ENCODE assay signal across 23 mouse cellular contexts in genomic region chr1:43491506-43492269, GRCm38 (mm10). TPM values are rescaled to one million over a fixed set of nuclear protein-coding genes. Genes with fewer than 3 reads are reported as not detected.
DNase-seq lines count a peak whose midpoint lies in the region; ATAC-seq and TF ChIP-seq lines count a peak whose summit lies in the region.
"Had no signal": no experiment of that assay in that cellular context is flagged by ENCODE, and none has a peak within 500 bp of the region (broad histone marks: within the 10 kb centered on the region; RNA-seq: fewer than 3 reads in every experiment).

No protein-coding gene starts in this region.

- H3K4me3 ChIP-seq in kidney, adult 2 months (ENCODE audit: insufficient read depth, low read depth, low read length), result no peak overlapping the region
- peak overlapping the region; percentile 9 for H3K4me3 ChIP-seq in megakaryocyte, embryonic 14.5 days (replicated peaks)
- no peak overlapping the region for H3K4me3 ChIP-seq in myocyte
- H3K4me3 ChIP-seq in hindbrain, embryonic 13.5 days, result no peak overlapping the region
- H3K4me3 ChIP-seq: embryonic facial prominence, embryonic 12.5 days; forebrain, embryonic 13.5 days; left cerebral cortex, adult 2 months; liver, embryonic 13.5 days; midbrain, embryonic 13.5 days; neural tube, embryonic 12.5 days had no signal

- H3K36me3 ChIP-seq in kidney, adult 2 months (ENCODE audit: control insufficient read depth, insufficient read depth, low read length), result no peaks in the 10 kb centered on the region
- H3K36me3 ChIP-seq in megakaryocyte, embryonic 14.5 days (replicated peaks; ENCODE audit: low read length), result peaks cover 78% of the 10 kb centered on the region
- H3K36me3 ChIP-seq in myocyte (ENCODE audit: control insufficient read depth, insufficient read depth), result no peaks in the 10 kb centered on the region
- no peaks in the 10 kb centered on the region for H3K36me3 ChIP-seq in hindbrain, embryonic 13.5 days
- H3K36me3 ChIP-seq: embryonic facial prominence, embryonic 12.5 days; liver, embryonic 13.5 days; neural tube, embryonic 12.5 days had no signal

- no peak for ATAC-seq in megakaryocyte, adult 5-6 weeks (ENCODE audit: poor library complexity, severe bottlenecking)
- ATAC-seq in hindbrain, embryonic 13.5 days (ENCODE audit: low FRiP score), result no peak
- ATAC-seq: forebrain, embryonic 13.5 days; midbrain, embryonic 13.5 days; Patski had no signal

- no peak overlapping the region for H3K9ac ChIP-seq in hindbrain, embryonic 13.5 days
- H3K9ac ChIP-seq: embryonic facial prominence, embryonic 12.5 days; forebrain, embryonic 13.5 days; hindbrain, embryonic 14.5 days; liver, embryonic 13.5 days; midbrain, embryonic 13.5 days; neural tube, embryonic 12.5 days had no signal

- TF ChIP-seq POLR2A in kidney, adult 2 months (IDR thresholded peaks at IDR 0.05; ENCODE audit: low read depth, low read length), result no peak
- no peak for TF ChIP-seq POLR2A in myocyte (IDR thresholded peaks at IDR 0.05; ENCODE audit: insufficient read length, low read depth)

- no peak overlapping the region for H3K4me2 ChIP-seq in myocyte (ENCODE audit: low read depth)
- H3K4me2 ChIP-seq in hindbrain, embryonic 13.5 days, result no peak overlapping the region
- H3K4me2 ChIP-seq: embryonic facial prominence, embryonic 12.5 days; forebrain, embryonic 13.5 days; hindbrain, embryonic 14.5 days; liver, embryonic 13.5 days; midbrain, embryonic 13.5 days; neural tube, embryonic 12.5 days had no signal

- no peaks in the 10 kb centered on the region for H3K27me3 ChIP-seq in kidney, adult 2 months (replicated peaks; ENCODE audit: control insufficient read depth, insufficient read depth, low read length)
- no peaks in the 10 kb centered on the region for H3K27me3 ChIP-seq in megakaryocyte, embryonic 14.5 days (replicated peaks)
- no peaks in the 10 kb centered on the region for H3K27me3 ChIP-seq in myocyte (ENCODE audit: control insufficient read depth, insufficient read depth, insufficient read length)
- H3K27me3 ChIP-seq in hindbrain, embryonic 13.5 days, result no peaks in the 10 kb centered on the region
- H3K27me3 ChIP-seq: embryonic facial prominence, embryonic 12.5 days; forebrain, embryonic 13.5 days; liver, embryonic 13.5 days; midbrain, embryonic 13.5 days; neural tube, embryonic 12.5 days; Patski had no signal

- WGBS in kidney, adult 2 months, result 71% methylated on average over 8 of the region's 8 CpGs
- WGBS in hindbrain, embryonic 13.5 days, result 96% methylated on average over 8 of the region's 8 CpGs

- H3ac ChIP-seq in myocyte (ENCODE audit: control insufficient read depth, insufficient read length), result no peak overlapping the region

- peak; percentile 30 to 43 for DNase-seq in cerebellum, adult 18-20 months
- no peak for DNase-seq in cerebellum, postnatal 36 days
- DNase-seq in kidney, adult 2 months, result peak; percentile 78
- DNase-seq in kidney, postnatal 14 days, result no peak
- DNase-seq: gastrocnemius, postnatal 36 days; layer of hippocampus, adult 9-11 months; liver, embryonic 13.5 days; lung, adult 2 months; lung, postnatal 14 days; retina, postnatal 1 day; right cerebral cortex, postnatal 25 days; spleen, adult 18-20 months had no signal

- peaks cover 67% of the 10 kb centered on the region for H3K79me2 ChIP-seq in myocyte (ENCODE audit: control insufficient read depth, insufficient read depth)

- no peak overlapping the region; the same call in 1 of the 2 replicates for H3K27ac ChIP-seq in kidney, adult 2 months (ENCODE audit: insufficient read depth, low read depth, low read length)
- no peak overlapping the region for H3K27ac ChIP-seq in hindbrain, embryonic 13.5 days
- H3K27ac ChIP-seq: embryonic facial prominence, embryonic 12.5 days; forebrain, embryonic 13.5 days; hindbrain, embryonic 14.5 days; left cerebral cortex, adult 2 months; liver, embryonic 13.5 days; midbrain, embryonic 13.5 days; neural tube, embryonic 12.5 days had no signal

- H3K4me1 ChIP-seq in kidney, adult 2 months (ENCODE audit: control insufficient read depth, insufficient read depth, low read length), result peaks cover 6% of the 10 kb centered on the region; the same call in 1 of the 2 replicates
- peaks cover 98% of the 10 kb centered on the region for H3K4me1 ChIP-seq in megakaryocyte, embryonic 14.5 days
- H3K4me1 ChIP-seq in hindbrain, embryonic 13.5 days (replicated peaks), result peaks cover 19% of the 10 kb centered on the region

- H3K9me3 ChIP-seq in megakaryocyte, embryonic 14.5 days, result no peaks in the 10 kb centered on the region
- H3K9me3 ChIP-seq in hindbrain, embryonic 13.5 days, result no peaks in the 10 kb centered on the region
- H3K9me3 ChIP-seq: embryonic facial prominence, embryonic 12.5 days; forebrain, embryonic 13.5 days; liver, embryonic 13.5 days; midbrain, embryonic 13.5 days; neural tube, embryonic 12.5 days had no signal

- TF ChIP-seq CTCF in kidney, adult 2 months (conservative IDR thresholded peaks at IDR 0.05; ENCODE audit: insufficient read depth, insufficient read length, low read depth, low read length), result no peak

TF ChIP-seq in myocyte, 11 proteins besides CTCF, POLR2A, EP300 and RAD21:
- TF ChIP-seq CEBPB (IDR thresholded peaks at IDR 0.05; ENCODE audit: insufficient read depth, poor library complexity, severe bottlenecking) (no peak), E2F4 (IDR thresholded peaks at IDR 0.05; ENCODE audit: insufficient read depth) (no peak), POLR2AphosphoS2 (IDR thresholded peaks at IDR 0.05; ENCODE audit: insufficient read length, low read depth) (no peak), TCF3 (IDR thresholded peaks at IDR 0.05; ENCODE audit: insufficient read length, low read depth) (no peak), USF1 (IDR thresholded peaks at IDR 0.05; ENCODE audit: low read depth) (no peak), MYOG (IDR thresholded peaks at IDR 0.05; ENCODE audit: control insufficient read depth in 1 of 3, insufficient read depth in 1 of 3, insufficient read length in 2 of 3, low read depth in 2 of 3) (peak in 1 of 3 experiments; percentile 55), TCF12 (IDR thresholded peaks at IDR 0.05; ENCODE audit: insufficient read depth, poor library complexity, severe bottlenecking) (no peak), SRF (IDR thresholded peaks at IDR 0.05; ENCODE audit: control insufficient read depth, insufficient read length, low read depth) (no peak), MAX (IDR thresholded peaks at IDR 0.05; ENCODE audit: low read depth) (no peak), MYOD1 (IDR thresholded peaks at IDR 0.05; ENCODE audit: control insufficient read depth in 1 of 3, insufficient read length in 2 of 3, low read depth in 2 of 3) (peak in 2 of 3 experiments; percentile 12 to 50), REST (IDR thresholded peaks at IDR 0.05; ENCODE audit: insufficient read depth, insufficient read length) (no peak)
TF ChIP-seq in myocyte: peak in this region for 2.

RNA-seq across cellular contexts. Expression of gene Nck2, which starts 47.3 kb away (rescaled TPM):
- polyA plus RNA-seq in kidney, adult 2 months (2012; rRNA removed), result 19.1 and 23.7 TPM in 2 replicates
- polyA plus RNA-seq in megakaryocyte, embryonic 14.5 days (2012; ENCODE audit: insufficient read depth, low replicate concordance), result 106 and 185 TPM in 2 replicates
- 2.9 and 3.0 TPM in 2 replicates for total RNA-seq in megakaryocyte, adult 5-6 weeks (2015)
- total RNA-seq in megakaryocyte, adult 5-6 weeks (2017), result 4.5 and 5.4 TPM in 2 replicates
- 18.4 TPM for polyA plus RNA-seq in myocyte (2012; fragmentation: generic; extraction: Trizol)
- 37.1 and 42.7 TPM in 2 replicates for polyA plus RNA-seq in hindbrain, embryonic 13.5 days (2015; fragmentation: Nextera tagmentation; extraction: Ambion mirVana)

Comparison
In these comparisons a context has a peak if more than half of its experiments do, and no peak if none do; other contexts are left out.
1. DNase-seq: peak in cerebellum, adult 18-20 months (2 of 2) and kidney, adult 2 months (single experiment); none in cerebellum, postnatal 36 days (0 of 2) and kidney, postnatal 14 days (single experiment).